Mouse (Mus musculus) spleen, adult 2 months (tissue): ENCODE results near the gene D830030K20Rik.
"Not testable (repeated sequence)": the region's sequence is repeated elsewhere in the genome, so short reads cannot be mapped to it uniquely, and the experiment has no call there.

ENCODE experiments used
- CTCF ChIP-seq: fragments of 200-500 bp; IDR thresholded peaks from 2 replicates; pipeline ENCODE4 v1.5.1; 2011; ENCODE audit warnings: mild to moderate bottlenecking, inconsistent platforms; ENCODE audit not compliant: insufficient read depth, insufficient read length, insufficient replicate concordance; ENCODE audit errors: extremely low read depth
- POLR2A ChIP-seq: fragments of 200-500 bp; IDR thresholded peaks from 2 replicates; pipeline ENCODE4 v1.6.1; 2011; ENCODE audit warnings: low read depth, low read length, inconsistent platforms

DNA sequence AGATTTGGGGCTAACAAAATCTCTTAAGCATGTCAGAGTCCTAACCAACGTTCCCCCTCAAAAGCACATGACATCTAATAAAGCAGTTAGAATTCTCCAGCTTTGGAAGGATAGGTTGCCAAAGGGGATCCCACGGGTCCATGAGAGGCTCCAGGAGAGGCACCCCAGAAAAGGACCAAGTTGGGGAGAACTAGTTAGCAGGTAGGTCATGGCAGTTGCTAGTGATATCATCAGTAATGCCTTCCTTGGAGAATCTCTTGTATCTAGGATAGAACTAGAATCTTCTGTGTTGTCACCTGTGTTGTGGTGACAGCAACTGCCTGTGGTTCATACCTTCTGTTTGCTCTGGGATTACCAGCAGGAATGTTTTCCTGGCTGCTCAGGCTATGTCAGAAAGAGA lies 20.3 kb upstream of the D830030K20Rik start, which contains the start of gene Gm5795:
- TF ChIP-seq CTCF, POLR2A: not testable (repeated sequence)
